Mouse (Mus musculus): ENCODE results near the gene Lpo.

Gene Lpo

DNA sequence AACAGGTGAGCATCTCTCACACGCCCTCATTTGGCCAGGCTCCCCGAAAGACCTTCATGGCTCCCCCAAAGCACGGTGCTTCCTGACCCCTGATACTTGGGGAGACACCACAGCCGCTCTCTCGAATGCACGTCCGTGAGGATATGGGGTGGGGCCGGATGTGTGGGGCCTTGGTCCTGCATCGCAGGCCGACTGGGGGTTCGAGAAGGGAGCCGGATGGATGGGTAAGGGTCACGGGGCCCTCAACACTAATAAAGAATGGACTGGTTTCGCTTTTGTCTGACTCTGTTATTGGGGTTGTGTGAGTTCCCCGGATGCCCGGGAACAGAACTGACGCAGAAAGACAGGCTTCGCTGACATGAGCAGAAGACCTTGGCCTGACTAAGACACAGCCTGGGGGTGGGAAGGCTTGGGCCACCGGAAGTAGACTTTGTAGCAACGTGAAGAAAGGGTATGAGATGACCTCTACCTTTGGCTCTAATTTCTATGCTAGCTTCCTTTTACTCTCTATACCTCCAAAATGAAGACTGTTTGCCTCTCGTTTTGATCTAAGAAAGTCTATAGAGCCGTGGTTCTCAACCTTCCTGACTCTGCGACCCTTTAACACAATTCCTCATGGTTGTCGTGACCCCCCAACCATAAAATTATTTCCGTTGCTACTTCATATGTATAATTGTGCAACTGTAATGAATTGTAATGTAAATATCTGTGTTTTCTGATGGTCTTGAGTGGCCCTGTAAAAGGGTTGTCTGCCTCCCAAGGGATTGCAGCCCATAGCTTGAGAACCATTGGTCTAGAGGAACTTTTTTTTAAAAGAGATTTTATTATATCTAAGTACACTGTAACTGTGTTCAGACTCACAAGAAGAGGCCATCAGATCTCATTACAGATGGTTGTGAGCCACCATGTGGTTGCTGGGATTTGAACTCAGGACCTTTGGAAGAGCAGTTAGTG, 70.8 kb downstream of the Lpo start:
- DNase-seq: no peak
